Mouse (Mus musculus) CH12.LX (cell line): ENCODE results near the gene Rock2. TPM values are rescaled to one million over a fixed set of nuclear protein-coding genes. Genes with fewer than 3 reads are reported as not detected.

Experiments used
- DNase-seq: peaks from one replicate; pipeline ENCODE4 v3.0.0-alpha.2; 2013; ENCODE audit errors: extremely low read depth
- H3K27ac ChIP-seq: 2 replicates; pipeline ENCODE4 v1.5.1; 2012; ENCODE audit warnings: low read depth, mild to moderate bottlenecking, control low read depth, moderate library complexity; ENCODE audit not compliant: insufficient read depth
- H3K27me3 ChIP-seq: replicated peaks from 2 replicates; pipeline ENCODE3; 2012; ENCODE audit warnings: inconsistent platforms
- H3K36me3 ChIP-seq, 2 experiments: replicated peaks in 1 of 2; 2 replicates each; pipeline versions ENCODE3 to v1.6.1; 2012; ENCODE audit warnings: inconsistent platforms in 1 of 2, low read length in 1 of 2, mild to moderate bottlenecking in 1 of 2, mixed read lengths in 1 of 2, moderate library complexity in 1 of 2; ENCODE audit not compliant: control insufficient read depth in 1 of 2, insufficient read depth in 1 of 2
- H3K4me1 ChIP-seq, 2 experiments: 2 replicates each; pipeline ENCODE4 v1.6.1; 2012; ENCODE audit warnings: inconsistent platforms in 1 of 2, moderate library complexity in 1 of 2; ENCODE audit not compliant: insufficient read depth in 2 of 2, control insufficient read depth in 1 of 2
- H3K4me2 ChIP-seq: 2 replicates; pipeline ENCODE4 v1.6.1; 2012; ENCODE audit warnings: low read depth, mild to moderate bottlenecking, control low read depth; ENCODE audit not compliant: poor library complexity, insufficient read depth, severe bottlenecking
- H3K4me3 ChIP-seq, 3 experiments: fragments of 150-350 bp in 1 of 3; sonication (generic) in 1 of 3; replicated peaks in 1 of 3; 2 replicates each; pipeline versions ENCODE3 to v1.5.1; 2011 to 2012; ENCODE audit warnings: low read depth in 2 of 3, low read length in 2 of 3, mild to moderate bottlenecking in 2 of 3, moderate library complexity in 2 of 3, control low read depth in 1 of 3, improper control_type of control experiment in 1 of 3, inconsistent platforms in 1 of 3, mixed read lengths in 1 of 3; ENCODE audit not compliant: poor library complexity in 1 of 3
- H3K79me2 ChIP-seq: replicated peaks from 2 replicates; pipeline ENCODE4 v1.6.1; 2012; ENCODE audit warnings: mild to moderate bottlenecking, moderate library complexity; ENCODE audit not compliant: control insufficient read depth, poor library complexity, insufficient read depth, severe bottlenecking; ENCODE audit errors: extremely low read depth
- H3K9ac ChIP-seq: 2 replicates; pipeline ENCODE4 v1.6.1; 2012; ENCODE audit warnings: low read depth, mild to moderate bottlenecking, control low read depth, moderate library complexity; ENCODE audit not compliant: insufficient read depth
- H3K9me3 ChIP-seq: replicated peaks from 2 replicates; pipeline ENCODE3; 2012; ENCODE audit warnings: low read length, inconsistent platforms, mixed read lengths
- CTCF ChIP-seq, 2 experiments: IDR thresholded peaks in 1 of 2; conservative IDR thresholded peaks in 1 of 2; 2 replicates each; pipeline ENCODE4 v1.5.1; 2011 to 2012; ENCODE audit warnings: low read depth in 2 of 2, low read length in 2 of 2, improper control_type of control experiment in 1 of 2, inconsistent platforms in 1 of 2, mild to moderate bottlenecking in 1 of 2, moderate library complexity in 1 of 2
- E2F4 ChIP-seq: IDR thresholded peaks from 2 replicates; pipeline ENCODE4 v1.6.1; 2011; ENCODE audit warnings: low read depth, low read length, improper control_type of control experiment; ENCODE audit not compliant: insufficient replicate concordance
- ELF1 ChIP-seq: IDR thresholded peaks from 2 replicates; pipeline ENCODE4 v1.6.1; 2014; ENCODE audit warnings: low read depth, mild to moderate bottlenecking, inconsistent platforms, low read length, improper control_type of control experiment
- HCFC1 ChIP-seq: IDR thresholded peaks from 2 replicates; pipeline ENCODE4 v1.6.1; 2012; ENCODE audit warnings: low read depth, mild to moderate bottlenecking, inconsistent platforms, low read length, improper control_type of control experiment
- JUN ChIP-seq: IDR thresholded peaks from 2 replicates; pipeline ENCODE4 v1.6.1; 2011; ENCODE audit warnings: low read depth, mild to moderate bottlenecking, low read length, improper control_type of control experiment, moderate library complexity; ENCODE audit not compliant: insufficient read depth
- JUND ChIP-seq: conservative IDR thresholded peaks from 2 replicates; pipeline ENCODE4 v1.6.1; 2011; ENCODE audit warnings: low read depth, low read length, improper control_type of control experiment
- MAFK ChIP-seq: IDR thresholded peaks from 2 replicates; pipeline ENCODE4 v1.6.1; 2011; ENCODE audit warnings: low read length, improper control_type of control experiment; ENCODE audit not compliant: insufficient replicate concordance
- MAX ChIP-seq: IDR thresholded peaks from 2 replicates; pipeline ENCODE4 v1.6.1; 2011; ENCODE audit warnings: low read length, improper control_type of control experiment
- MEF2A ChIP-seq: IDR thresholded peaks from 2 replicates; pipeline ENCODE4 v1.6.1; 2014; ENCODE audit warnings: low read depth, mild to moderate bottlenecking, inconsistent platforms, low read length, improper control_type of control experiment, borderline replicate concordance
- POLR2AphosphoS2 ChIP-seq: IDR thresholded peaks from 2 replicates; pipeline ENCODE4 v1.6.1; 2011; ENCODE audit warnings: low read depth, low read length, improper control_type of control experiment
- RAD21 ChIP-seq: IDR thresholded peaks from 2 replicates; pipeline ENCODE4 v1.6.1; 2011; ENCODE audit warnings: low read depth, mild to moderate bottlenecking, low read length, improper control_type of control experiment, moderate library complexity
- SMC3 ChIP-seq: IDR thresholded peaks from 2 replicates; pipeline ENCODE4 v1.6.1; 2011; ENCODE audit warnings: low read depth, low read length, improper control_type of control experiment
- TBP ChIP-seq: conservative IDR thresholded peaks from 2 replicates; pipeline ENCODE4 v1.6.1; 2011; ENCODE audit warnings: low read depth, low read length, improper control_type of control experiment
- TCF12 ChIP-seq: IDR thresholded peaks from 2 replicates; pipeline ENCODE4 v1.6.1; 2014; ENCODE audit warnings: low read depth, mild to moderate bottlenecking, inconsistent platforms, low read length, improper control_type of control experiment
- UBTF ChIP-seq: IDR thresholded peaks from 2 replicates; pipeline ENCODE4 v1.6.1; 2012; ENCODE audit warnings: low read depth, mild to moderate bottlenecking, inconsistent platforms, low read length, improper control_type of control experiment, moderate library complexity
- USF1 ChIP-seq: IDR thresholded peaks from 2 replicates; pipeline ENCODE4 v1.6.1; 2014; ENCODE audit warnings: low read depth, mild to moderate bottlenecking, inconsistent platforms, low read length, improper control_type of control experiment
- USF2 ChIP-seq: conservative IDR thresholded peaks from 2 replicates; pipeline ENCODE4 v1.6.1; 2011; ENCODE audit warnings: low read depth, low read length, improper control_type of control experiment
- ZKSCAN1 ChIP-seq: IDR thresholded peaks from 2 replicates; pipeline ENCODE4 v1.6.1; 2012; ENCODE audit warnings: low read depth, inconsistent platforms, low read length, improper control_type of control experiment, borderline replicate concordance
- ZMIZ1 ChIP-seq: IDR thresholded peaks from 2 replicates; pipeline ENCODE4 v1.6.1; 2012; ENCODE audit warnings: low read depth, mild to moderate bottlenecking, inconsistent platforms, low read length, improper control_type of control experiment
- ZNF384 ChIP-seq: IDR thresholded peaks from 2 replicates; pipeline ENCODE4 v1.6.1; 2012; ENCODE audit warnings: low read depth, low read length, improper control_type of control experiment, inconsistent platforms
- dilution Hi-C: fragments of 300-500 bp; cut with MboI; formaldehyde crosslinking; loops from 2 replicates; pipeline ENCODE4 v1.14.3; 2020; ENCODE audit warnings: low sequenced_read_pairs; ENCODE audit not compliant: extremely low pct_unique_long_range_greater_than_20kb, extremely low pct_ligation_motif_present
- in situ Hi-C: fragments of 300-500 bp; cut with MboI; formaldehyde crosslinking; loops from 3 replicates; pipeline ENCODE4 v1.14.3; 2019; ENCODE audit warnings: low sequenced_read_pairs, low pct_ligation_motif_present, low pct_unique_long_range_greater_than_20kb, mixed read lengths
- polyA plus RNA-seq: library from polyadenylated mRNA; unstranded; fragments of >175 nt; gene quantifications from 2 replicates; pipeline ENCODE4 v1.2.1, GENCODE M21; 2012; ENCODE audit warnings: low read depth; ENCODE audit not compliant: insufficient read length
- total RNA-seq, 2 experiments: library from RNA; depleted of rRNA; stranded (reverse); fragments of 300-350 nt in 1 of 2; fragments of >200 nt in 1 of 2; gene quantifications; 2 replicates each; pipeline ENCODE4 v1.2.3; 2012 to 2014

The Rock2 gene
- total and polyA plus RNA-seq, 3 experiments, result 39.1 to 49.9 (median 40.3) TPM

DNA sequence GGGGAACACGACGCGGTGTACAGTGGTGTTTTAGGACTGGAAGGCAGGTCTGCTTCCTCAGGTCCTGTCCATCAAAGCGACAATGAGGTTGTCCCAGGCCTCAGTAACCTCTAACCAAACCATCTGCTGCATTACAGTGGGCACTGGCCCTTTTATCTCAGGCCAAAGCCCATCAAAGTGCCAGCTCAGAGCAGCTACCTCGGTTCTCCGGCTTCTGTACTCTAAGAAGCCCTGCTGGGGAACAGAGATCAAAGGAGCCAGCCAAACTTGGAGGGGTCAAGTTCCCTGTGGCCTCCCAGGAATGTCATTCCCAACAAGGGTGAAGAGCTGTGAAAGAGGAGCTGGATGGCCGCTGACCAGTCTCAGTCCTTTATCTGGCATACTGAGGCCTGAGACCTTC lies 11.6 kb upstream of the Rock2 start:
- Histone ChIP-seq H3K4me3 (no peak overlapping the region), H3K9ac (no peak overlapping the region), H3K4me1 (peaks cover 12 to 16% of the 10 kb centered on the region in 2 experiments), H3K4me2 (no peak overlapping the region), H3K79me2 (no peaks in the 10 kb centered on the region), H3K36me3 (no peaks in the 10 kb centered on the region), H3K27ac (no peak overlapping the region), H3K9me3 (no peaks in the 10 kb centered on the region), H3K27me3 (no peaks in the 10 kb centered on the region)
- TF ChIP-seq JUN (no peak), USF1 (no peak), ELF1 (no peak), UBTF (no peak), JUND (no peak), RAD21 (no peak), TBP (no peak), MEF2A (no peak), MAFK (no peak), CTCF (conservative IDR thresholded peaks at IDR 0.05 in 1 of 2, IDR thresholded peaks at IDR 0.05 in 1 of 2; ENCODE audit: low read depth in 2 of 2, low read length in 2 of 2) (no peak), ZNF384 (no peak), USF2 (no peak), ZMIZ1 (no peak), E2F4 (no peak)
- no peak for DNase-seq
- dilution Hi-C loops, result no loop called here
- in situ Hi-C loops, result no loop called here

GRCm38 (mm10) chr12:16884534-16884933 lies 10.2 kb upstream of the Rock2 start:
- in situ Hi-C loops, result no loop called here
- DNase-seq, result no peak
- no peaks in the 10 kb centered on the region for H3K9me3 ChIP-seq
- H3K4me1 ChIP-seq, result peaks cover 3 to 5% of the 10 kb centered on the region in 2 experiments; a peak in 3 of 4 replicates
- dilution Hi-C loops, result no loop called here
- no peak overlapping the region for H3K27ac ChIP-seq
- no peak overlapping the region for H3K4me2 ChIP-seq
- no peaks in the 10 kb centered on the region for H3K27me3 ChIP-seq
- H3K79me2 ChIP-seq, result no peaks in the 10 kb centered on the region
- no peaks in the 10 kb centered on the region for H3K36me3 ChIP-seq
- TF ChIP-seq ZKSCAN1, result no peak
- no peak for TF ChIP-seq JUN
- TF ChIP-seq HCFC1, result no peak
- no peak for TF ChIP-seq POLR2AphosphoS2
- TF ChIP-seq UBTF, result no peak
- TF ChIP-seq ZMIZ1, result no peak
- no peak for TF ChIP-seq SMC3
- TF ChIP-seq MAX, result no peak
- no peak for TF ChIP-seq TCF12
- no peak overlapping the region for H3K9ac ChIP-seq
- no peak overlapping the region for H3K4me3 ChIP-seq
